Mouse (Mus musculus) erythroblast, embryonic 14.5 days (primary cell): Measurements from ENCODE around the gene Lypd9. TPM values are rescaled to one million over a fixed set of nuclear protein-coding genes. Genes with fewer than 3 reads are reported as not detected.

Experiments used
- H3K27me3 ChIP-seq: 2 replicates; pipeline ENCODE4 v1.6.1; 2012; ENCODE audit warnings: inconsistent platforms; ENCODE audit not compliant: control insufficient read depth
- H3K36me3 ChIP-seq: 2 replicates; pipeline ENCODE4 v1.6.1; 2012; ENCODE audit warnings: mild to moderate bottlenecking, inconsistent platforms; ENCODE audit not compliant: control insufficient read depth
- H3K4me1 ChIP-seq: 2 replicates; pipeline ENCODE4 v1.6.1; 2012; ENCODE audit warnings: inconsistent platforms; ENCODE audit not compliant: control insufficient read depth
- H3K4me3 ChIP-seq: replicated peaks from 2 replicates; pipeline ENCODE3; 2012; ENCODE audit warnings: moderate library complexity, mild to moderate bottlenecking, inconsistent platforms
- H3K9me3 ChIP-seq: 2 replicates; pipeline ENCODE4 v1.6.1; 2012; ENCODE audit warnings: low read length, inconsistent platforms, mixed read lengths; ENCODE audit not compliant: control insufficient read depth
- GATA1 ChIP-seq: IDR thresholded peaks from 2 replicates; pipeline ENCODE4 v1.6.1; 2012; ENCODE audit warnings: low read length, inconsistent platforms, mixed read lengths
- TAL1 ChIP-seq: IDR thresholded peaks from 3 replicates; pipeline ENCODE4 v1.6.1; 2012; ENCODE audit warnings: low read length, inconsistent platforms, mixed read lengths
- polyA plus RNA-seq: library from polyadenylated mRNA; stranded (reverse); fragments of >175 nt; gene quantifications from 2 replicates; pipeline ENCODE4 v1.2.3, GENCODE M21; 2012

Gene Lypd9
- polyA plus RNA-seq, 1 experiment: not detected

GRCm38 (mm10) chr11:58418336-58418735 is 34.4 kb downstream of the Lypd9 start:
- H3K4me3 ChIP-seq: no peak overlapping the region
- no peak for TF ChIP-seq GATA1
- no peak for TF ChIP-seq TAL1
- H3K36me3 ChIP-seq: no peaks in the 10 kb centered on the region
- H3K9me3 ChIP-seq: no peaks in the 10 kb centered on the region
- H3K4me1 ChIP-seq: no peaks in the 10 kb centered on the region
- no peaks in the 10 kb centered on the region; the same call in 1 of the 2 replicates for H3K27me3 ChIP-seq

GRCm38 (mm10) chr11:58408066-58408465 is 44.7 kb downstream of the Lypd9 start:
- Histone ChIP-seq H3K36me3 (no peaks in the 10 kb centered on the region), H3K9me3 (no peaks in the 10 kb centered on the region), H3K27me3 (no peaks in the 10 kb centered on the region), H3K4me3 (no peak overlapping the region), H3K4me1 (no peaks in the 10 kb centered on the region)
- TF ChIP-seq GATA1 (no peak), TAL1 (no peak)

- peaks cover 2% of the 10 kb centered on the region; the same call in 1 of the 2 replicates for H3K27me3 ChIP-seq
- no peaks in the 10 kb centered on the region for H3K36me3 ChIP-seq
- H3K4me1 ChIP-seq: peaks cover 2% of the 10 kb centered on the region; the same call in 1 of the 2 replicates
- H3K9me3 ChIP-seq: no peaks in the 10 kb centered on the region
- H3K4me3 ChIP-seq: no peak overlapping the region
- TF ChIP-seq TAL1 (no peak), GATA1 (no peak)
Measured at GRCm38 (mm10) chr11:58400655-58401054, 52.1 kb downstream of the Lypd9 start.

GRCm38 (mm10) chr11:58399985-58400645 is 52.6 kb downstream of the Lypd9 start:
- Histone ChIP-seq H3K4me3 (no peak overlapping the region), H3K9me3 (no peaks in the 10 kb centered on the region), H3K36me3 (no peaks in the 10 kb centered on the region), H3K27me3 (peaks cover 2% of the 10 kb centered on the region; the same call in 1 of the 2 replicates), H3K4me1 (peaks cover 2% of the 10 kb centered on the region; the same call in 1 of the 2 replicates)
- TF ChIP-seq TAL1 (no peak), GATA1 (no peak)

Other genes starting within 250 kb of the Lypd9 start
- gene 4930438A08Rik, start 178.1 kb downstream of the Lypd9 start, polyA plus RNA-seq: not detected in 2 replicates
- gene Zfp692, start 145.9 kb downstream of the Lypd9 start, polyA plus RNA-seq: 1.1 and 1.6 TPM in 2 replicates
- 1.8 and 2.6 TPM in 2 replicates for gene Zfp672, start 122.6 kb downstream of the Lypd9 start, polyA plus RNA-seq
- gene Sh3bp5l, start 122.2 kb downstream of the Lypd9 start, polyA plus RNA-seq: 3.4 and 5.6 TPM in 2 replicates
- not detected in 2 replicates for gene Lypd8, start 73.9 kb downstream of the Lypd9 start, polyA plus RNA-seq
- gene 1810065E05Rik, start 31.8 kb downstream of the Lypd9 start, polyA plus RNA-seq: not detected in 2 replicates
- gene Gm12253, start 20.4 kb downstream of the Lypd9 start, polyA plus RNA-seq: not detected in 2 replicates
- gene Olfr30, start 9.3 kb upstream of the Lypd9 start, polyA plus RNA-seq: not detected in 2 replicates
- not detected in 2 replicates for gene Olfr332, start 39.6 kb upstream of the Lypd9 start, polyA plus RNA-seq
- gene Olfr331, start 49.6 kb upstream of the Lypd9 start, polyA plus RNA-seq: not detected in 2 replicates
- not detected in 2 replicates for gene Olfr330, start 81.9 kb upstream of the Lypd9 start, polyA plus RNA-seq
- gene Olfr329-ps, start 93.5 kb upstream of the Lypd9 start, polyA plus RNA-seq: not detected in 2 replicates
- gene Olfr328, start 102.7 kb upstream of the Lypd9 start, polyA plus RNA-seq: not detected in 2 replicates
- gene Olfr224, start 117.6 kb upstream of the Lypd9 start, polyA plus RNA-seq: 0.02 TPM in 1 of 2 replicates, not detected in the other
- gene Olfr325, start 124.8 kb upstream of the Lypd9 start, polyA plus RNA-seq: not detected in 2 replicates
- not detected in 2 replicates for gene Olfr324, start 142.2 kb upstream of the Lypd9 start, polyA plus RNA-seq
- gene 2210407C18Rik, start 163.2 kb upstream of the Lypd9 start, polyA plus RNA-seq: not detected in 2 replicates
- 0.02 TPM in 1 of 2 replicates, not detected in the other for gene Olfr323, start 177.6 kb upstream of the Lypd9 start, polyA plus RNA-seq
- 5.5 and 5.7 TPM in 2 replicates for gene Trim58, start 187.5 kb upstream of the Lypd9 start, polyA plus RNA-seq
- gene Olfr322, start 205.9 kb upstream of the Lypd9 start, polyA plus RNA-seq: 0.04 and 0.05 TPM in 2 replicates
- gene Olfr320, start 228.2 kb upstream of the Lypd9 start, polyA plus RNA-seq: not detected in 2 replicates
- gene Olfr319, start 246.2 kb upstream of the Lypd9 start, polyA plus RNA-seq: not detected in 2 replicates